Mouse (Mus musculus) lung, postnatal 0 days (tissue): ENCODE results near the gene Srxn1.

Experiments used
- CTCF ChIP-seq: IDR thresholded peaks from 2 replicates; pipeline ENCODE4 v1.5.1; 2016; ENCODE audit warnings: antibody characterized with exemption, mild to moderate bottlenecking
- EP300 ChIP-seq: IDR thresholded peaks from 2 replicates; pipeline ENCODE4 v1.6.1; 2016; ENCODE audit warnings: antibody characterized with exemption, mild to moderate bottlenecking, control low read depth

DNA sequence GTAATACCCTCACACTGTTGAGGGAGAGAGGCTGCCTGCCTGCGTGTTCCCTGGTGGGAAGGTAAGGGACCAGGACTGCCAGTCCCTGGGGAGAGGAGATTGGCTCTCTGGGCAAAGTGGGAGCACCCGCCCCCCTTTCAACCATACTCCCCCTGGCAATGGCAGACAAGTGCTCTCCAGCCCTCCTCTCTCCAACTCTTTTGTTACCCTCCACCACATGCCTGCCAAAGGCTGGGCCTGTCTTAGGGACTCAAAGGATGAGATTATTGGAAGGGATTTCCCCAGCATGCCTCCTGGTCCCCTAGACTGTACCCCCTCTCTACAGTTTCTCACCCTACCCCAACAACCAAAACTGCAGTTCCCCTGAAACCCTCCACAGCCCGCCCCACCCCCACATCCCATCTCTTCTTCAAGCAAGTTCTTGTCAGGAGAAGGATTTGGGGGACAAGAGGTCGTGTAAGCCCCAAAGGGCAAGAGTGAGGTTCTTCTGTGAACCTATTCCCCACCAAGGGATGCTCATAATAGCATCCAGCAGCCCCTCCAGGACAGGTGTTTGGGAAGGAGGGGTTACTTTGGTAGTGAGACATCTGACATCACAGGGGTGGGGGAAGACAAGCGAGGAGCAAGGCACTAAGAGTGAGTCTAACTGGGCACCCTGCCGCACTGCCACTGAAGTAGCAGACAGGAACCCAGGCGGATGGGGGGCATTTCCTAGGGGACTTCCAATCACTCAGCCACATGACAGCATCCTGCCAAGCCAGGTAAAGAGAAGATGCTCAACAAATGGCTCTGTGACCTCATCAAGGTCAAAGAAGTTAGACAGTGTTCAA, 22.6 kb upstream of the Srxn1 start:
- TF ChIP-seq CTCF = no peak
- TF ChIP-seq EP300 = no peak
